Mouse (Mus musculus): ENCODE measurements around the gene D630036H23Rik.

DNA sequence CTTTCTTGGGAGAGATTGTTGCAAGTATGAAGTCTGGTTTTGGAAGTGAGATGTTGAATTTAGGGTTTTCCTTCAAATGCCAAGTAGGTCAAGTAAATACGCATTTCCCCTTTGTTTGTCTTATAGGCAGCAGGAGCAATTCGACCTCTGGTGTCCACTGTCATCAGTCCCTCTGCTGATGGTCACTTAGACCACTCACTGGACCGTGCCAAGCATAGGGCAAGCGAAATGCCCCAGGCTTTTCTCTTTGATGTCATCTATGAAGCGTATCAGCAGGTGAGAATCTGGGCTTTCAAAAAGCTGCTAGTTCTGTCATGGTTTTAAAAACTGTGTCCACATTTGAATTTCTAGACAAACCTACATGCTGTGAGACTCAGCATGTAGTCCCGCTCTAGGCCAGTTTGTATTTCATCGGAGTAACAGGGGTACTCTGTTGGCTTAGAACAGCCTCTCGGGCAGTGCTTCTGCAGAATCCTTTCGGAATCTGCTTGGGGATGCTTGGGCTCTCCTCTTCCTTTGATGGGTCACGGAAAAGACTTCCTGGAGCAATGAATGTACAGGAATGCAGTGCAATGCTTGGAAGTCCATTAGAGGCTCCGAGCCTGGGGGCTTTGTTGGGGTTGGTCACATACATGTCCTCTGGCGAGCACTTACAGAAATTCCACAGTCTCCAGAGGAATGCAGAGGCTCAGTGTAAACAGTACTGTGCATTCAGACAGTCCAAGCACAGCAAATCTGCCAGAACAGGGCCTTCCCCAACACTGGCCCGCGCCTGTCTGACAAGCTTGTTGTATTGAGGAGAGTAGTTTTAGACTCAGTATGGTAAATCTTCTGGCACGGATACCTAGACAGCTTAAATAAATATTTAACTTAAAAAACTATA, 44.4 kb upstream of the D630036H23Rik start:
- no peak for TF ChIP-seq CTCF (IDR thresholded peaks at IDR 0.05; ENCODE audit: borderline replicate concordance, insufficient read depth, low read depth, low read length)
- TF ChIP-seq POLR2A (IDR thresholded peaks at IDR 0.05; ENCODE audit: borderline replicate concordance, insufficient read depth, low read length) = no peak

Data from cerebellum, adult 2 months (tissue).